In genomic region chr5:100037965-100038713, GRCm38 (mm10) we compare ENCODE assay signal across 8 mouse cellular contexts. TPM values are rescaled to one million over a fixed set of nuclear protein-coding genes. Genes with fewer than 3 reads are reported as not detected.
DNase-seq lines count a peak whose midpoint lies in the region; ATAC-seq and TF ChIP-seq lines count a peak whose summit lies in the region.

No protein-coding gene starts in this region.

- no peak for TF ChIP-seq CTCF in spleen, adult 2 months (IDR thresholded peaks at IDR 0.05; ENCODE audit: extremely low read depth, insufficient read depth, insufficient read length, insufficient replicate concordance)

- no peak for TF ChIP-seq POLR2A in limb, embryonic 14.5 days (IDR thresholded peaks at IDR 0.05; ENCODE audit: borderline replicate concordance, extremely low read depth, insufficient read depth, insufficient read length)
- no peak for TF ChIP-seq POLR2A in spleen, adult 2 months (IDR thresholded peaks at IDR 0.05; ENCODE audit: low read depth, low read length)

- H3K4me1 ChIP-seq in embryonic facial prominence, embryonic 13.5 days: peaks cover 32% of the 10 kb centered on the region
- peaks cover 5% of the 10 kb centered on the region; the same call in 1 of the 2 replicates for H3K4me1 ChIP-seq in kidney, embryonic 14.5 days (ENCODE audit: control insufficient read depth, insufficient read depth, low read length)
- H3K4me1 ChIP-seq in limb, embryonic 14.5 days (ENCODE audit: control insufficient read depth, insufficient read depth, low read length): peaks cover 16% of the 10 kb centered on the region
- peaks cover 30% of the 10 kb centered on the region for H3K4me1 ChIP-seq in midbrain, embryonic 16.5 days (ENCODE audit: control insufficient read depth, insufficient read depth, low read length)
- H3K4me1 ChIP-seq in spleen, adult 2 months (ENCODE audit: control insufficient read depth, insufficient read depth, insufficient read length): peaks cover 11% of the 10 kb centered on the region

- peak overlapping the region; percentile 95 for H3K4me2 ChIP-seq in embryonic facial prominence, embryonic 13.5 days
- peak overlapping the region; percentile 86 for H3K4me2 ChIP-seq in kidney, embryonic 14.5 days (replicated peaks; ENCODE audit: low read depth, low read length)
- peak overlapping the region; percentile 94 for H3K4me2 ChIP-seq in limb, embryonic 14.5 days (replicated peaks; ENCODE audit: low read depth, low read length, severe bottlenecking)
- H3K4me2 ChIP-seq in midbrain, embryonic 16.5 days (ENCODE audit: low read length): peak overlapping the region; percentile 65

- H3K27ac ChIP-seq in embryonic facial prominence, embryonic 13.5 days: peak overlapping the region; percentile 99
- peak overlapping the region; percentile 99 for H3K27ac ChIP-seq in kidney, embryonic 14.5 days (ENCODE audit: low read depth, low read length)
- peak overlapping the region; percentile 95 for H3K27ac ChIP-seq in limb, embryonic 14.5 days (replicated peaks; ENCODE audit: low read depth, low read length)
- peak overlapping the region; percentile 100 for H3K27ac ChIP-seq in midbrain, embryonic 16.5 days (ENCODE audit: low read length)
- peak overlapping the region; percentile 97 for H3K27ac ChIP-seq in spleen, adult 2 months (ENCODE audit: insufficient read depth, low read length)

- ATAC-seq in embryonic facial prominence, embryonic 13.5 days (ENCODE audit: insufficient number of reproducible peaks, insufficient read depth, low FRiP score, low TSS enrichment, low read depth): peak; percentile 49
- peak; percentile 24 for ATAC-seq in kidney, embryonic 14.5 days (ENCODE audit: low FRiP score, low TSS enrichment)
- peak; percentile 29 for ATAC-seq in limb, embryonic 14.5 days (ENCODE audit: low FRiP score, low read depth)
- peak; percentile 14 for ATAC-seq in midbrain, embryonic 16.5 days

- H3K9me3 ChIP-seq in embryonic facial prominence, embryonic 13.5 days: no peaks in the 10 kb centered on the region
- H3K9me3 ChIP-seq in kidney, embryonic 14.5 days (ENCODE audit: control insufficient read depth, low read length): no peaks in the 10 kb centered on the region
- H3K9me3 ChIP-seq in limb, embryonic 14.5 days (ENCODE audit: control insufficient read depth, low read length): no peaks in the 10 kb centered on the region
- H3K9me3 ChIP-seq in midbrain, embryonic 16.5 days (replicated peaks; ENCODE audit: control insufficient read depth, low read length, poor library complexity, severe bottlenecking): no peaks in the 10 kb centered on the region

- peak overlapping the region; percentile 99 for H3K9ac ChIP-seq in embryonic facial prominence, embryonic 13.5 days
- peak overlapping the region; percentile 98 for H3K9ac ChIP-seq in kidney, embryonic 14.5 days (ENCODE audit: low read depth, low read length)
- peak overlapping the region; percentile 99 for H3K9ac ChIP-seq in limb, embryonic 14.5 days (ENCODE audit: low read depth, low read length, severe bottlenecking)
- H3K9ac ChIP-seq in midbrain, embryonic 16.5 days (ENCODE audit: low read depth, low read length): peak overlapping the region; percentile 98

- H3K4me3 ChIP-seq in embryonic facial prominence, embryonic 13.5 days: peak overlapping the region; percentile 90
- H3K4me3 ChIP-seq in kidney, embryonic 14.5 days (ENCODE audit: low read length): peak overlapping the region; percentile 96
- peak overlapping the region; percentile 69 for H3K4me3 ChIP-seq in limb, embryonic 14.5 days (replicated peaks; ENCODE audit: low read length)
- H3K4me3 ChIP-seq in midbrain, embryonic 16.5 days (ENCODE audit: low read depth, low read length): peak overlapping the region; percentile 90
- H3K4me3 ChIP-seq in spleen, adult 2 months (ENCODE audit: extremely low read depth, insufficient read depth, insufficient read length): peak overlapping the region; percentile 99

- WGBS in embryonic facial prominence, embryonic 13.5 days: under 1% methylated on average over 45 of the region's 45 CpGs
- under 1% methylated on average over 45 of the region's 45 CpGs for WGBS in kidney, embryonic 14.5 days
- under 1% methylated on average over 38 of the region's 45 CpGs for WGBS in limb, embryonic 14.5 days
- 1% methylated on average over 43 of the region's 45 CpGs for WGBS in midbrain, embryonic 16.5 days
- under 1% methylated on average over 42 of the region's 45 CpGs for WGBS in spleen, adult 2 months

- peak; percentile 82 for DNase-seq in 3134 (ENCODE audit: extremely low read depth, insufficient read length, low spot score)
- DNase-seq in adrenal gland, postnatal 4 days (ENCODE audit: low spot score in 2 of 2): peak; percentile 83 to 84
- peak; percentile 80 for DNase-seq in heart, adult 8-10 months (ENCODE audit: low spot score)
- DNase-seq in limb, embryonic 14.5 days (ENCODE audit: low spot score): peak; percentile 80
- DNase-seq in spleen, adult 2 months (ENCODE audit: low read depth in 1 of 2, low spot score in 2 of 2): peak; percentile 69 to 91

- H3K36me3 ChIP-seq in embryonic facial prominence, embryonic 13.5 days: peaks cover 35% of the 10 kb centered on the region
- H3K36me3 ChIP-seq in kidney, embryonic 14.5 days (ENCODE audit: control insufficient read depth, insufficient read depth, low read length): peaks cover 43% of the 10 kb centered on the region
- peaks cover 45% of the 10 kb centered on the region for H3K36me3 ChIP-seq in limb, embryonic 14.5 days (ENCODE audit: control insufficient read depth, insufficient read depth, low read length)
- peaks cover 1% of the 10 kb centered on the region for H3K36me3 ChIP-seq in midbrain, embryonic 16.5 days (ENCODE audit: control insufficient read depth, insufficient read depth, low read length)
- H3K36me3 ChIP-seq in spleen, adult 2 months (ENCODE audit: control insufficient read depth, insufficient read depth, low read length): peaks cover 13% of the 10 kb centered on the region

- no peaks in the 10 kb centered on the region for H3K27me3 ChIP-seq in embryonic facial prominence, embryonic 13.5 days
- no peaks in the 10 kb centered on the region for H3K27me3 ChIP-seq in kidney, embryonic 14.5 days (ENCODE audit: control insufficient read depth, insufficient read depth, low read length)
- no peaks in the 10 kb centered on the region for H3K27me3 ChIP-seq in limb, embryonic 14.5 days (ENCODE audit: control insufficient read depth, insufficient read depth, low read length)
- H3K27me3 ChIP-seq in midbrain, embryonic 16.5 days (ENCODE audit: control insufficient read depth, insufficient read depth, low read depth, low read length): no peaks in the 10 kb centered on the region
- H3K27me3 ChIP-seq in spleen, adult 2 months (ENCODE audit: control insufficient read depth, insufficient read depth, low read length): no peaks in the 10 kb centered on the region

RNA-seq across cellular contexts. Expression of gene Hnrnpdl, which starts 1.3 kb away (rescaled TPM):
- total RNA-seq in adrenal gland, postnatal 4 days (2021): 100 to 1,000 TPM; 223 to 234 TPM
- polyA plus RNA-seq in embryonic facial prominence, embryonic 13.5 days (2015; fragmentation: Nextera tagmentation; extraction: Ambion mirVana): 213 and 218 TPM in 2 replicates
- total RNA-seq in heart, adult 8-10 months (2022): 10 to 100 TPM; 43.4 to 74.6 (median 60.0) TPM
- polyA plus RNA-seq in kidney, embryonic 14.5 days (2014; fragmentation: Nextera tagmentation; extraction: Ambion mirVana): 205 and 217 TPM in 2 replicates
- 420 and 454 TPM in 2 replicates for polyA plus RNA-seq in limb, embryonic 14.5 days (2012; rRNA removed)
- polyA plus RNA-seq in limb, embryonic 14.5 days (2014; fragmentation: Nextera tagmentation; extraction: Ambion mirVana): 184 and 200 TPM in 2 replicates
- polyA plus RNA-seq in midbrain, embryonic 16.5 days (2015; fragmentation: Nextera tagmentation; extraction: Ambion mirVana): 199 and 210 TPM in 2 replicates
- 67.7 and 74.8 TPM in 2 replicates for polyA plus RNA-seq in spleen, adult 2 months (2012; rRNA removed)

RNA-seq across cellular contexts. Expression of gene Enoph1, which starts 1.6 kb away (rescaled TPM):
- 10 to 100 TPM; 41.5 to 42.1 TPM for total RNA-seq in adrenal gland, postnatal 4 days (2021)
- 46.1 and 49.0 TPM in 2 replicates for polyA plus RNA-seq in embryonic facial prominence, embryonic 13.5 days (2015; fragmentation: Nextera tagmentation; extraction: Ambion mirVana)
- 1 to 10 TPM; 5.7 to 8.6 (median 8.3) TPM for total RNA-seq in heart, adult 8-10 months (2022)
- polyA plus RNA-seq in kidney, embryonic 14.5 days (2014; fragmentation: Nextera tagmentation; extraction: Ambion mirVana): 42.6 and 51.8 TPM in 2 replicates
- polyA plus RNA-seq in limb, embryonic 14.5 days (2012; rRNA removed): 50.5 and 52.1 TPM in 2 replicates
- 39.1 and 42.8 TPM in 2 replicates for polyA plus RNA-seq in limb, embryonic 14.5 days (2014; fragmentation: Nextera tagmentation; extraction: Ambion mirVana)
- polyA plus RNA-seq in midbrain, embryonic 16.5 days (2015; fragmentation: Nextera tagmentation; extraction: Ambion mirVana): 57.4 and 61.3 TPM in 2 replicates
- 20.6 and 24.6 TPM in 2 replicates for polyA plus RNA-seq in spleen, adult 2 months (2012; rRNA removed)

RNA-seq across cellular contexts. Expression of gene 4930524J08Rik, which starts 59.3 kb away (rescaled TPM):
- total RNA-seq in adrenal gland, postnatal 4 days (2021): 1 to 10 TPM; 4.1 to 6.4 TPM
- polyA plus RNA-seq in embryonic facial prominence, embryonic 13.5 days (2015; fragmentation: Nextera tagmentation; extraction: Ambion mirVana): 3.2 and 3.4 TPM in 2 replicates
- 1 to 10 TPM in 2 of 4 experiments, under 1 TPM in 1, not detected in 1; 0.95 to 1.7 (median 1.5) TPM for total RNA-seq in heart, adult 8-10 months (2022)
- 2.5 and 4.3 TPM in 2 replicates for polyA plus RNA-seq in kidney, embryonic 14.5 days (2014; fragmentation: Nextera tagmentation; extraction: Ambion mirVana)
- polyA plus RNA-seq in limb, embryonic 14.5 days (2012; rRNA removed): 6.6 and 7.7 TPM in 2 replicates
- 2.0 and 2.4 TPM in 2 replicates for polyA plus RNA-seq in limb, embryonic 14.5 days (2014; fragmentation: Nextera tagmentation; extraction: Ambion mirVana)
- 2.2 and 2.5 TPM in 2 replicates for polyA plus RNA-seq in midbrain, embryonic 16.5 days (2015; fragmentation: Nextera tagmentation; extraction: Ambion mirVana)
- polyA plus RNA-seq in spleen, adult 2 months (2012; rRNA removed): 2.2 and 2.4 TPM in 2 replicates

RNA-seq across cellular contexts. Expression of gene Hnrnpd, which starts 59.4 kb away (rescaled TPM):
- 100 to 1,000 TPM; 340 to 341 TPM for total RNA-seq in adrenal gland, postnatal 4 days (2021)
- polyA plus RNA-seq in embryonic facial prominence, embryonic 13.5 days (2015; fragmentation: Nextera tagmentation; extraction: Ambion mirVana): 245 and 246 TPM in 2 replicates
- 100 to 1,000 TPM in 1 of 4 experiments, 10 to 100 TPM in 3; 63.7 to 105 (median 80.0) TPM for total RNA-seq in heart, adult 8-10 months (2022)
- polyA plus RNA-seq in kidney, embryonic 14.5 days (2014; fragmentation: Nextera tagmentation; extraction: Ambion mirVana): 212 and 290 TPM in 2 replicates
- 224 and 369 TPM in 2 replicates for polyA plus RNA-seq in limb, embryonic 14.5 days (2012; rRNA removed)
- 168 and 184 TPM in 2 replicates for polyA plus RNA-seq in limb, embryonic 14.5 days (2014; fragmentation: Nextera tagmentation; extraction: Ambion mirVana)
- 96.2 and 121 TPM in 2 replicates for polyA plus RNA-seq in midbrain, embryonic 16.5 days (2015; fragmentation: Nextera tagmentation; extraction: Ambion mirVana)
- 78.3 and 91.9 TPM in 2 replicates for polyA plus RNA-seq in spleen, adult 2 months (2012; rRNA removed)

Comparison
In these comparisons a context has a peak if more than half of its experiments do, and no peak if none do; other contexts are left out.
1. Peak in every context shown above with its lines: DNase-seq, ATAC-seq, H3K4me3 ChIP-seq and H3K27ac ChIP-seq.